Mouse (Mus musculus) bone marrow macrophage, adult 2 months (primary cell): ENCODE measurements at regions not wholly inside any gene's neighbourhood (a gene's known extent, or its start where the extent isn't known, plus 50 kb on each side); places are given as distances from the start of the nearest gene placed in this dataset.

Source experiments
- CTCF ChIP-seq: IDR thresholded peaks from 2 replicates; pipeline ENCODE4 v1.5.1; 2012; ENCODE audit warnings: low read depth, mild to moderate bottlenecking, low read length, moderate library complexity
- POLR2A ChIP-seq: IDR thresholded peaks from 2 replicates; pipeline ENCODE4 v1.6.1; 2012; ENCODE audit warnings: mild to moderate bottlenecking, low read depth, low read length, borderline replicate concordance

DNA sequence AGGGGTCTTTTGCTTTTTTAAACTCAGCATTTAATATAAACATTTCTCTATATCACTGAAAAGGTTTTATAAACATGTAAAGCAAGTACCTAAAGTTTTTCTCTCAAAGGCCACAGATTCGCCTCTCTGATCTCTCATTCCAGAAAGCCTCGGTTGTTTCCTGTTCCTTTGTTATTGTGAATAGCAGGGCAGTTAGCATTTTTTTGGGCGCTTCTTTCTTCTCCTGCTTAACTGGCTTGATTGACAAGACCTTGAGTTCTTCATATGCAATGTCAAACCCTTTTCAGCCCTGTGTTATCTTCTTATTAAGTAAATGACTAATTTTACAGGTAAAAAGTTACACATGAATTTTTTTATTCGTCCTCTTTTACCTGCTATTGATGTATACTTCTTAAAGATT is 316.7 kb downstream of the Slc4a3 start:
- TF ChIP-seq POLR2A (no peak), CTCF (no peak)
